Mouse (Mus musculus): Measurements from ENCODE around the gene Abhd14b. TPM values are rescaled to one million over a fixed set of nuclear protein-coding genes. Genes with fewer than 3 reads are reported as not detected.

Gene Abhd14b
- polyA plus RNA-seq, 1 experiment from 2014 or later, result 8.9 TPM

DNA sequence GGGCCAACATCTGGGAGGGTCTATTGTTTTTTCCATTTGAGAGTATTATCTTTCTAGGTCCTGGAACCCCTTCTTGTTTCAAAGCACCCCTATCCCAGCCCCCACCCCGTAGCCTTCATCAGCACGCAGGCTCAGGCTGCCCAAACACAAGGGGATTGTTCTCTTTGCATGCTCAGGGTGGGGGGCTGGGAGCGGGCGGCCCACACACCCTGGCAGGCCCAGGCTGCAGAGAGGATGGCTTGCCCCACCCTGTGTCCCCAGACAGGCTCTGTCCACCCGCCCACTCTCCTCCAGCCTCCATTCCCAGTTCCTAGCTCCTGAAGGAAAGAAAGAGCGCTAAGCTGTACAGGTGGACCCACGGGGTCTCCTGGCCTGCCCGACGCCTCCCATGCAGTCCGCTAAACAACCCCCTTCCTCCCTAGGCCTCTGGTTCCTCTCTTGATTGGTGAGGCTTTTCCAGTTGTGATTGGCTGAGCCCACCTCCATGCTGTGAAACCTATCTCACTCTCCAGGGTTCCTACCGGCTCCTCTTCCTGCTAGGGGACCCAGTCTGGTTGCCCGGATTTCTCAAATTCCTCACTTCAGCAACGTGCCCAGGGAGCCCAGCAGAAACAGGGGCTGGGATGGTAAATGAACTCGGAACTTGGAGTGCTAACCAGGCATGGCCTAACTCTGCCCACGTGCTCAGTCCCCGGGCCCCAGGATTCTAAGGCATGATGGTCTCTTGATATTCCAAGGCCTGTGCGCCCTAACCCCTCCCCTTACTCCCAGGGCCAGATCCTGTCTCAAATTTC is 7.8 kb downstream of the Abhd14b start:
- peak overlapping the region; percentile 70 for H3K4me3 ChIP-seq
- 2% methylated on average over 16 of the region's 17 CpGs for WGBS
- H3K4me2 ChIP-seq, result peak overlapping the region; percentile 77
- H3K27me3 ChIP-seq (replicated peaks), result no peaks in the 10 kb centered on the region
- peaks cover 73% of the 10 kb centered on the region for H3K4me1 ChIP-seq
- peak; percentile 51 for ATAC-seq (replicated peaks)
- H3K36me3 ChIP-seq (replicated peaks), result no peaks in the 10 kb centered on the region
- peak overlapping the region; percentile 91 for H3K27ac ChIP-seq
- H3K9ac ChIP-seq, result peak overlapping the region; percentile 87
- no peaks in the 10 kb centered on the region for H3K9me3 ChIP-seq

- Histone ChIP-seq H3K27ac (peak overlapping the region; percentile 91), H3K27me3 (replicated peaks) (no peaks in the 10 kb centered on the region), H3K36me3 (replicated peaks) (peaks cover 5% of the 10 kb centered on the region), H3K9me3 (no peaks in the 10 kb centered on the region), H3K9ac (peak overlapping the region; percentile 87), H3K4me2 (peak overlapping the region; percentile 77), H3K4me1 (peaks cover 79% of the 10 kb centered on the region), H3K4me3 (peak overlapping the region; percentile 70)
- no peak for ATAC-seq (replicated peaks)
- WGBS, result 24% methylated on average over 15 of the region's 15 CpGs
Observed at GRCm38 (mm10) chr9:106456325-106457162, 9.3 kb downstream of the Abhd14b start.

DNA sequence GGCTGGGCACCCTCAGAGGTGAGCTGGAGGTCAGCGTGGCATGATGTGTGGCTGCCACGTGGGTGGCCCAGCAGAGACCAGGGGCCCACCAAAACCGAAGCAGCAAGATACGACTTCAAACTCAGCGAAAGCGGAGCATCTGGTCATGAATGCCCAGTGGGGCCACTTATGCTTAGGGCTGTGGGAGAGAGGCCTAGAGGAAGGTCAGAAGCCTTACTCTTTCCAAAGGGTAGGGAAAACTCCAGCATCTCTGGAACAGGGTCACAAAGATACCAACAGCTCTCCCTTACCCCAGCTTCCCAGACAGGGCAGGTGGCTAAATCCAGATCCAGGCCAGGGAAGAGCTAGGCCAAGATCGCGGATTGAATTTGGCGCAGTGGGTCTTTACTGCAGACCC is 9.9 kb downstream of the Abhd14b start:
- Histone ChIP-seq H3K36me3 (replicated peaks) (peaks cover 11% of the 10 kb centered on the region), H3K27ac (peak overlapping the region; percentile 91; the same call in 1 of the 2 replicates), H3K9me3 (no peaks in the 10 kb centered on the region), H3K4me3 (peak overlapping the region; percentile 70), H3K4me1 (peaks cover 75% of the 10 kb centered on the region), H3K9ac (peak overlapping the region; percentile 87), H3K4me2 (peak overlapping the region; percentile 77), H3K27me3 (replicated peaks) (no peaks in the 10 kb centered on the region)
- ATAC-seq (replicated peaks), result no peak
- 36% methylated on average over 9 of the region's 9 CpGs for WGBS

- Histone ChIP-seq H3K4me3 (no peak overlapping the region), H3K4me2 (peak overlapping the region; percentile 77), H3K9me3 (no peaks in the 10 kb centered on the region), H3K9ac (peak overlapping the region; percentile 87; the same call in 1 of the 2 replicates), H3K36me3 (replicated peaks) (peaks cover 16% of the 10 kb centered on the region), H3K4me1 (peaks cover 67% of the 10 kb centered on the region), H3K27ac (0 out of 2 replicates have a peak overlapping the region, but pooled peaks have one; percentile 91), H3K27me3 (replicated peaks) (no peaks in the 10 kb centered on the region)
- WGBS, result 46% methylated on average over 5 of the region's 5 CpGs
- no peak for ATAC-seq (replicated peaks)
Observed at GRCm38 (mm10) chr9:106457920-106458319, 10.7 kb downstream of the Abhd14b start.

DNA sequence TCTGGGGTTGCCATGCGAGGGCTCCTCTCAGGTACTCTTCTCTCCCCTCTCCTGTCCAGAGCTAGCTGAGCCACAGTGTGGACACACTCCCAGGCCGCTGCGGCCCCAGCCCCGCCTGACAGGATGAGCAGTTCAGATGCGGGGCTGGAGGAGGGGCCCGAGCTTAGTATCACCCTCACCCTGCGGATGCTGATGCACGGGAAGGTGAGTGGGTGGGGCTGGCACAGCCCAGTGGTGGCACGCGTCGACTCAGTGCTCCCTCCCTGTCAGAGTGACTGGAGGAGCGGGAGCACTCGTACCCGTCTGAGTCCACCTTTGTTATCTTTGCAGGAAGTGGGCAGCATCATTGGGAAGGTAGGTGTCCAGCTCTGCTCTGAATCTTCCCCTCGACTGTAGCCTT is 12.7 kb downstream of the Abhd14b start:
- Histone ChIP-seq H3K4me1 (peaks cover 64% of the 10 kb centered on the region), H3K36me3 (replicated peaks) (peaks cover 27% of the 10 kb centered on the region), H3K4me2 (no peak overlapping the region), H3K27me3 (replicated peaks) (no peaks in the 10 kb centered on the region), H3K4me3 (no peak overlapping the region), H3K9me3 (no peaks in the 10 kb centered on the region), H3K27ac (no peak overlapping the region), H3K9ac (no peak overlapping the region)
- WGBS, result 87% methylated on average over 15 of the region's 15 CpGs
- no peak for ATAC-seq (replicated peaks)

DNA sequence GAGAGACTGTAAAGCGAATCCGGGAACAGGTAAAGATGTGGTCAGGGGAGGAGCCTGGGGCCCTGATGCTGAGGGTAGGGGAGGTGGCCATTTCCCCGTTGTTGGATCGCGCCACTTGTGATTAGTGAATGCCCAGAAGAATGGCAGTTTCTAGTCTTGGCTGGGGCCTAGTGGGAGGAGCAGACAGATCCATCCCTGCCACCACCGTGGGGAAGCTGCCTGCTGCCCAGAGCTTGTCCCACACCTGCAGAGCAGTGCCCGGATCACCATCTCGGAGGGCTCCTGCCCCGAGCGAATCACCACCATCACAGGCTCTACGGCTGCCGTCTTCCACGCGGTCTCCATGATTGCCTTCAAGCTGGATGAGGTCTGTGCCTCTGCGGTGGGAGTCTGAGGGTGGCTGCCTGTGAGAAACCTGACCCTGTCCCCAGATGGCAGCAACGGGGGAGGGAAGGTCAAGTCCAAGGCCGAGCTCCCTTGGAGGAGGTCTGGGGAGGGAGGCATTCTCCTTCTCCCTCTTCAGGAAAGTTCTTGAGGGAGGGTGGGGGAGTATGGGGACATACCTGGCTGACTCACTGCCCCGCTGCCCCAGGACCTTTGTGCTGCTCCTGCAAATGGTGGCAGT is 13.3 kb downstream of the Abhd14b start:
- no peak for ATAC-seq (replicated peaks)
- Histone ChIP-seq H3K4me3 (no peak overlapping the region), H3K27ac (no peak overlapping the region), H3K4me2 (no peak overlapping the region), H3K27me3 (replicated peaks) (no peaks in the 10 kb centered on the region), H3K4me1 (peaks cover 64% of the 10 kb centered on the region), H3K9me3 (no peaks in the 10 kb centered on the region), H3K36me3 (replicated peaks) (peaks cover 27% of the 10 kb centered on the region), H3K9ac (no peak overlapping the region)
- WGBS, result 80% methylated on average over 18 of the region's 18 CpGs

GRCm38 (mm10) chr9:106461026-106461415 is 13.8 kb downstream of the Abhd14b start:
- Histone ChIP-seq H3K9ac (no peak overlapping the region), H3K4me2 (no peak overlapping the region), H3K4me3 (no peak overlapping the region), H3K27me3 (replicated peaks) (no peaks in the 10 kb centered on the region), H3K9me3 (no peaks in the 10 kb centered on the region), H3K27ac (no peak overlapping the region), H3K4me1 (peaks cover 64% of the 10 kb centered on the region), H3K36me3 (replicated peaks) (peaks cover 27% of the 10 kb centered on the region)
- ATAC-seq (replicated peaks), result no peak
- WGBS, result 90% methylated on average over 9 of the region's 9 CpGs

GRCm38 (mm10) chr9:106461641-106462429 is 14.6 kb downstream of the Abhd14b start:
- Histone ChIP-seq H3K9me3 (no peaks in the 10 kb centered on the region), H3K4me1 (peaks cover 59% of the 10 kb centered on the region)

DNA sequence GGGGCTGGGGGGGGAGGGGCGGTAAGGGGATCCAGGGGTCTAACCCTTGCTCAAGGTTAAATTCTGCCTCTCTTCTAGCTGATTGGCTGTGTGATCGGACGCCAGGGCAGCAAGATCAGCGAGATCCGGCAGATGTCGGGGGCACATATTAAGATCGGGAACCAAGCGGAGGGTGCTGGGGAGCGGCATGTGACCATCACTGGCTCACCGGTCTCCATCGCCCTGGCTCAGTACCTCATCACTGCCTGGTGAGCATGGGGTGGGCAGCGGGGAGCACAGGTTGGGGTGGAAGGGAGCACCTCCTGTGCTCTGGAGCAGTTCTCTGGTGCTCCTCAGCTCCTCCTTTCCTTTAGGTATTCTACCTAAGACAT is 15.2 kb downstream of the Abhd14b start:
- Histone ChIP-seq H3K36me3 (replicated peaks) (peaks cover 27% of the 10 kb centered on the region), H3K9me3 (no peaks in the 10 kb centered on the region), H3K4me3 (no peak overlapping the region), H3K4me1 (peaks cover 53% of the 10 kb centered on the region), H3K27ac (no peak overlapping the region), H3K27me3 (replicated peaks) (no peaks in the 10 kb centered on the region), H3K9ac (no peak overlapping the region), H3K4me2 (no peak overlapping the region)
- no peak for ATAC-seq (replicated peaks)
- WGBS, result 94% methylated on average over 12 of the region's 12 CpGs

More at GRCm38 (mm10) chr9:106461641-106462429, 14.6 kb downstream of the Abhd14b start:
- WGBS, result 80% methylated on average over 16 of the region's 16 CpGs
- Histone ChIP-seq H3K4me2 (no peak overlapping the region), H3K27me3 (replicated peaks) (no peaks in the 10 kb centered on the region), H3K27ac (no peak overlapping the region), H3K4me3 (no peak overlapping the region), H3K36me3 (replicated peaks) (peaks cover 27% of the 10 kb centered on the region), H3K9ac (no peak overlapping the region)
- no peak for ATAC-seq (replicated peaks)

GRCm38 (mm10) chr9:106463122-106464063 is 16.1 kb downstream of the Abhd14b start:
- Histone ChIP-seq H3K9ac (no peak overlapping the region), H3K27me3 (replicated peaks) (no peaks in the 10 kb centered on the region), H3K36me3 (replicated peaks) (peaks cover 27% of the 10 kb centered on the region), H3K4me2 (no peak overlapping the region), H3K27ac (no peak overlapping the region), H3K9me3 (no peaks in the 10 kb centered on the region), H3K4me1 (peaks cover 43% of the 10 kb centered on the region), H3K4me3 (no peak overlapping the region)
- WGBS, result 75% methylated on average over 21 of the region's 21 CpGs
- ATAC-seq (replicated peaks), result no peak
